Mouse (Mus musculus): ENCODE data around the gene Ddx5. TPM values are rescaled to one million over a fixed set of nuclear protein-coding genes. Genes with fewer than 3 reads are reported as not detected.

Ddx5 gene
- polyA plus RNA-seq (2012; rRNA removed): 247 and 493 TPM in 2 replicates

- Histone ChIP-seq H3K36me3 (ENCODE audit: control insufficient read depth, insufficient read depth, low read length) (peaks cover 33% of the 10 kb centered on the region), H3K27me3 (ENCODE audit: control insufficient read depth, insufficient read depth, low read length) (no peaks in the 10 kb centered on the region), H3K4me3 (ENCODE audit: low read depth, low read length) (peak within 1 kb of the TSS; percentile 82), H3K27ac (ENCODE audit: insufficient read depth, low read depth, low read length) (peak within 1 kb of the TSS; percentile 98), H3K4me1 (ENCODE audit: control insufficient read depth, insufficient read depth, insufficient read length, low read length) (peaks cover 2% of the 10 kb centered on the region; the same call in 1 of the 2 replicates)
- WGBS: under 1% methylated on average over 58 of the region's 58 CpGs
- no peak for TF ChIP-seq CTCF (IDR thresholded peaks at IDR 0.05; ENCODE audit: extremely low read depth, insufficient read length, insufficient replicate concordance, low read depth, low read length)
- peak; percentile 41; the same call in 1 of the 2 replicates for TF ChIP-seq POLR2A (IDR thresholded peaks at IDR 0.05; ENCODE audit: low read depth, low read length)
These were observed at the start of gene Ddx5, which contains the start of gene Cep95 for GRCm38 (mm10) chr11:106788775-106789459. Gene Ddx5, minus strand, starts transcription at chr11:106789185. Gene Cep95, plus strand, starts transcription at chr11:106789252.

DNA sequence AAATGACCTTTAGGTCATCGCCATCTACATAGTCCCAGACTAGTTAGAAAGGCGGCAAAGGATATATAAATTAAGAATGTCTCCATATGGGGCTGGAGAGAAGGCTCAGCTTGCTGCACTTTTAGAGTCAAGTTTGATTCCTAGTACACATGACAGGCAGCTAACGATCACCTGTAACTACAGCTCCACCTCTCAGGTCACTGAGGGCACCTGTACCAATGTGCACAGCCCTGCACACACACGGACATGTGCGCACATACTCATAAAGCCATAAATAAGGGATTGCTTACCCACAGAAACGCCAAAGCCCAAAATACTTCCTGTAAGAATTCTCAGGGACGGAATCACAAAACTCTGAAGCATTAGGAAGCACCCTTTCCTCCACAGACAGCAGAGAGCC lies 39.1 kb upstream of the Ddx5 start:
- H3K4me1 ChIP-seq (ENCODE audit: control insufficient read depth, insufficient read depth, insufficient read length, low read length): no peaks in the 10 kb centered on the region; the same call in 1 of the 2 replicates
- H3K4me3 ChIP-seq (ENCODE audit: low read depth, low read length): no peak overlapping the region
- TF ChIP-seq CTCF (IDR thresholded peaks at IDR 0.05; ENCODE audit: extremely low read depth, insufficient read length, insufficient replicate concordance, low read depth, low read length): no peak
- no peak for TF ChIP-seq POLR2A (IDR thresholded peaks at IDR 0.05; ENCODE audit: low read depth, low read length)
- WGBS: 56% methylated on average over 7 of the region's 7 CpGs
- H3K27ac ChIP-seq (ENCODE audit: insufficient read depth, low read depth, low read length): no peak overlapping the region
- H3K36me3 ChIP-seq (ENCODE audit: control insufficient read depth, insufficient read depth, low read length): peaks cover 44% of the 10 kb centered on the region
- no peaks in the 10 kb centered on the region for H3K27me3 ChIP-seq (ENCODE audit: control insufficient read depth, insufficient read depth, low read length)

- Histone ChIP-seq H3K36me3 (ENCODE audit: control insufficient read depth, insufficient read depth, low read length) (peaks cover 46% of the 10 kb centered on the region), H3K27ac (ENCODE audit: insufficient read depth, low read depth, low read length) (no peak overlapping the region), H3K4me1 (ENCODE audit: control insufficient read depth, insufficient read depth, insufficient read length, low read length) (no peaks in the 10 kb centered on the region; the same call in 1 of the 2 replicates), H3K4me3 (ENCODE audit: low read depth, low read length) (no peak overlapping the region), H3K27me3 (ENCODE audit: control insufficient read depth, insufficient read depth, low read length) (no peaks in the 10 kb centered on the region)
- 92% methylated on average over 10 of the region's 10 CpGs for WGBS
- TF ChIP-seq CTCF (IDR thresholded peaks at IDR 0.05; ENCODE audit: extremely low read depth, insufficient read length, insufficient replicate concordance, low read depth, low read length) (no peak), POLR2A (IDR thresholded peaks at IDR 0.05; ENCODE audit: low read depth, low read length) (no peak)
These were observed 35.4 kb upstream of the Ddx5 start for GRCm38 (mm10) chr11:106824403-106824802.

GRCm38 (mm10) chr11:106823741-106824140 lies 34.8 kb upstream of the Ddx5 start:
- H3K27ac ChIP-seq (ENCODE audit: insufficient read depth, low read depth, low read length): no peak overlapping the region
- H3K36me3 ChIP-seq (ENCODE audit: control insufficient read depth, insufficient read depth, low read length): peaks cover 47% of the 10 kb centered on the region
- H3K4me3 ChIP-seq (ENCODE audit: low read depth, low read length): no peak overlapping the region
- H3K27me3 ChIP-seq (ENCODE audit: control insufficient read depth, insufficient read depth, low read length): no peaks in the 10 kb centered on the region
- H3K4me1 ChIP-seq (ENCODE audit: control insufficient read depth, insufficient read depth, insufficient read length, low read length): no peaks in the 10 kb centered on the region; the same call in 1 of the 2 replicates
- no peak for TF ChIP-seq CTCF (IDR thresholded peaks at IDR 0.05; ENCODE audit: extremely low read depth, insufficient read length, insufficient replicate concordance, low read depth, low read length)
- no peak for TF ChIP-seq POLR2A (IDR thresholded peaks at IDR 0.05; ENCODE audit: low read depth, low read length)
- WGBS: 96% methylated on average over 8 of the region's 8 CpGs

GRCm38 (mm10) chr11:106822911-106823310 lies 33.9 kb upstream of the Ddx5 start:
- no peak overlapping the region for H3K27ac ChIP-seq (ENCODE audit: insufficient read depth, low read depth, low read length)
- 86% methylated on average over 5 of the region's 5 CpGs for WGBS
- H3K27me3 ChIP-seq (ENCODE audit: control insufficient read depth, insufficient read depth, low read length): no peaks in the 10 kb centered on the region
- H3K36me3 ChIP-seq (ENCODE audit: control insufficient read depth, insufficient read depth, low read length): peaks cover 52% of the 10 kb centered on the region
- no peak overlapping the region for H3K4me3 ChIP-seq (ENCODE audit: low read depth, low read length)
- H3K4me1 ChIP-seq (ENCODE audit: control insufficient read depth, insufficient read depth, insufficient read length, low read length): no peaks in the 10 kb centered on the region
- TF ChIP-seq POLR2A (IDR thresholded peaks at IDR 0.05; ENCODE audit: low read depth, low read length) (no peak), CTCF (IDR thresholded peaks at IDR 0.05; ENCODE audit: extremely low read depth, insufficient read length, insufficient replicate concordance, low read depth, low read length) (no peak)

DNA sequence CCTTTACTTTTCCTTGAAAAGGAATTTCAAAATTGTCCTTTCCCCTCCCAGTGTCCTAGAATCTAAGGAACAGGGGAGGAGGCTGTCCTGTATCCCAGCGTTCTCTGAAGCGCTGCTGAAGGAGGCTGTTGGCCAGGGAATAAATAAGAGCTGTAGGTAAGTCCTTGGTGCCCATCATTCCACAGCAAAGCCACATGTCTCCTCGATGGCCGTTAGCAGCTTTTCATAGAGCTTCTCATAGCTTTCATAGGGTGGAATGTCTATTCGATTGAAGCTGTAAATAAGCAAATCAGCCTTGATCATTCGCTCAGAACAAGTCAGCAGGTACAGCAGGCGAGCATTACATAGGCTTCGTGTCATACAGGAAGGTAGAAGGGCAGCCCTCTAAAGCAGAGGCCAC lies 33.5 kb upstream of the Ddx5 start:
- TF ChIP-seq POLR2A (IDR thresholded peaks at IDR 0.05; ENCODE audit: low read depth, low read length) (no peak), CTCF (IDR thresholded peaks at IDR 0.05; ENCODE audit: extremely low read depth, insufficient read length, insufficient replicate concordance, low read depth, low read length) (no peak)
- Histone ChIP-seq H3K27ac (ENCODE audit: insufficient read depth, low read depth, low read length) (no peak overlapping the region), H3K4me3 (ENCODE audit: low read depth, low read length) (no peak overlapping the region), H3K36me3 (ENCODE audit: control insufficient read depth, insufficient read depth, low read length) (peaks cover 52% of the 10 kb centered on the region), H3K4me1 (ENCODE audit: control insufficient read depth, insufficient read depth, insufficient read length, low read length) (no peaks in the 10 kb centered on the region), H3K27me3 (ENCODE audit: control insufficient read depth, insufficient read depth, low read length) (no peaks in the 10 kb centered on the region)
- 91% methylated on average over 8 of the region's 8 CpGs for WGBS

DNA sequence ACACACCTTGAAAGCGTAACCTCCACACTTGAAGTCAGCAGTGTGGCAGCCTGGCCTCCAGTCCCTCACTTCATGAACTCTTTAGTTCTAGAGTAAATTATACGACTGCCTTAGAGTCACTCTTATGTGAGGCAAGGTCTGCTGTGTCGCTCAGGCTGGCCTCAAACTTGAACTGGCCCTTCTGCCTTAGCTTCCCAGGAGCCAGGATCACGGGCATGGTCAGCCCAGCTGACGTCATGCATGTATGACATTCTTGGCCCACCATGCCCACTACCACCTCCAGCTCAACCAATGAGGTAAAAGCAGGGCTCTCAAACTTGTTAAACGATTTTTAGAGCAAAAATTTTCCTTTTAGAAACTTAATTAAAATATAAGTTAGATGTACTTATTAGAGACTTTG lies 32.4 kb upstream of the Ddx5 start:
- Histone ChIP-seq H3K36me3 (ENCODE audit: control insufficient read depth, insufficient read depth, low read length) (peaks cover 55% of the 10 kb centered on the region), H3K4me3 (ENCODE audit: low read depth, low read length) (no peak overlapping the region), H3K27me3 (ENCODE audit: control insufficient read depth, insufficient read depth, low read length) (no peaks in the 10 kb centered on the region), H3K4me1 (ENCODE audit: control insufficient read depth, insufficient read depth, insufficient read length, low read length) (no peaks in the 10 kb centered on the region), H3K27ac (ENCODE audit: insufficient read depth, low read depth, low read length) (no peak overlapping the region)
- TF ChIP-seq POLR2A (IDR thresholded peaks at IDR 0.05; ENCODE audit: low read depth, low read length) (no peak), CTCF (IDR thresholded peaks at IDR 0.05; ENCODE audit: extremely low read depth, insufficient read length, insufficient replicate concordance, low read depth, low read length) (no peak)
- WGBS: 88% methylated on average over 6 of the region's 6 CpGs

All from small intestine, adult 2 months (tissue).